Mouse (Mus musculus) kidney, adult 8-10 months (tissue): ENCODE measurements around the gene Fam131a.

Experiments used
- DNase-seq, 2 experiments: peaks; one replicate each; pipeline ENCODE4 v3.0.0; 2022

Gene Fam131a

GRCm38 (mm10) chr16:20699266-20699665 lies 6.2 kb downstream of the Fam131a start:
- no peak for DNase-seq

DNA sequence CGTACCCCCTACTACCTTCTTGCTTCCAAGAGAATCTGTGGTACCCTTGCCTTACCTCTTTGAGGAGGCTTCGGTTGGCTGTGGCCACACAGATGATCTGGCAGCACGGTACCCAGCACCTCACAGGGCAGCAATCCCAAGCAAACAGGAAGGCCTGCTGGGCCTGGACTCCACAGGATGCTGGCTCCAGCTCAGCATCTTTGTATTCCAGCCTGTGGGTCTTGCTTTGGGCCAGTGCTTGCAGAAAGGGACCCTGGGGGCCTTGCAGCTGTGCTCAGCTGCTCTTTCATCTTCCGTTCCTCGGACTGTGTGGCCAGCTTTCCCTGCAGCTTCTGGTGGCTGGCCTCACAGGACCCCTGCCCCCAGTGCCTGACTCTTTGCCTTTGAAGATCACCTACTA lies 7.0 kb downstream of the Fam131a start:
- no peak for DNase-seq

DNA sequence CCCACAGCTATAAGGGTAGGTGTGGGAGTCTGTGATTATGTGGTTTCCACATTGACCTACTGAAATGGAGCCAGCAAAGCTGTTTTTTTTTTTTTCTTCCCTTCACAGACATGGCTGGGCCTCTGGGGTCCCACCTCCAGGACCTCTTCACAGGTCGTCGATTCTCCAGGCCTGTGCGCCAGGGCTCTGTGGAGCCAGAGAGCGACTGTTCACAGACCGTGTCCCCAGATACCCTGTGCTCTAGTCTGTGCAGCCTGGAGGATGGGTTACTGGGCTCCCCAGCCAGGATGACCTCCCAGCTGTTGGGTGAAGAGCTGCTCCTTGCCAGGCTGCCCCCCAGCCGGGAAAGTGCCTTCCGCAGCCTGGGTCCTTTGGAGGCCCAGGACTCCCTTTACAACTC lies 8.3 kb downstream of the Fam131a start:
- no peak for DNase-seq

GRCm38 (mm10) chr16:20701729-20702521 lies 8.9 kb downstream of the Fam131a start:
- no peak for DNase-seq

GRCm38 (mm10) chr16:20702522-20702893 lies 9.5 kb downstream of the Fam131a start:
- peak; percentile 64 to 78 for DNase-seq

DNA sequence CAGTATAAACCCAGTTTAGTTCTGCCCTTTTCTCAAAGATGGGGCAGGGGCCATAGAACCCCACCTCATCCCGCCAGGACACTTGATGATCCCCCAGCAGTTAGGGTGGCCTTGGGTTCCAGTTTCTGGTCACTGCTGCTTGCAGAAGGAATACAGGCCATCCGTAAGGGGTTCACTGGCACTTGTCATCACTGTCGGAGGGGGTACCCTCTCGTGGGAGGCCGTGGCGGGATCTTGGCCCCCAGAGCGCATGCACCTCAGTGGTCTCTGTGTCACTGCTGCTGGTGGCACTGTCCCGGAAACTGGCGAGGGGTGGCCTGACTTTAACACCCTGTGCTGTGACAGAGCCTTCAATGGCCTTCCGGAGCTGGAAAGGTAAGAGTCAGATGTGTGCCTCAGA lies 10.0 kb downstream of the Fam131a start:
- no peak for DNase-seq

GRCm38 (mm10) chr16:20703699-20704400 lies 10.8 kb downstream of the Fam131a start:
- DNase-seq: no peak

GRCm38 (mm10) chr16:20705786-20706185 lies 12.7 kb downstream of the Fam131a start:
- DNase-seq: no peak

GRCm38 (mm10) chr16:20706407-20707055 lies 13.5 kb downstream of the Fam131a start:
- DNase-seq: no peak

DNA sequence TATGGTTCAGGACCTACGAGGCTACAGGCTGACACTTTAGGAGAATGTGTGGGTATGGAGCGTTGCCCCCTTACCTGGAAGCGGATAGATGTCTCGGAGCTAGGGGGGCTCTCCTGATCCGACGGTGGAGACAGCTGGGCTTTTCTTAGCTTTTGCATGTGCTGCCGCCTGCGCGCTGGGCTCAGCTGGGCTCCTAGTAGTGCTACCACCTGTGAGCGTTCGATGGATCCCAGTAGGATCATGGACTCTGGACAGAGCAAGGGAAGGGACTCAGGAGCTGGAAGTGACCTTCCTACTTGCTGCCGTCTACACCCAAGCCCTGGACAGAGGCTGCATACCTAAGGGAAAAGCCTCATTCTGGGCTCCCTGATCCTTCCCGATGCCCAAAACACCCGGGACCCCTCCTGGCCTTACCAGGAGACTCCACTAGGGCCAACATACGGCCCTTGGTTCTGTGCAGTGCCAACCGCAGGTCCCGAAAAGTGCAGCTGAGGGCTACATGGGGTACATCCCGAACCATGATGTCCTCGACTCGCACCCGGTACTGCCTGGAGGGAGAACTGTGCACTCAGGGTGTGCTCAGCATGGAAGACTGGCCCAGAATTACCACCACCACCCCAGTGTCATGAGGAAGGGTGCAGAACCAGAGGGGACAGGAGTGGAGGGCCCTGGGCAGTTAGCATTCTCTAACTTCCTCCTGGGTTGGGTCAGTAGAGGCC lies 15.3 kb downstream of the Fam131a start:
- DNase-seq: no peak

DNA sequence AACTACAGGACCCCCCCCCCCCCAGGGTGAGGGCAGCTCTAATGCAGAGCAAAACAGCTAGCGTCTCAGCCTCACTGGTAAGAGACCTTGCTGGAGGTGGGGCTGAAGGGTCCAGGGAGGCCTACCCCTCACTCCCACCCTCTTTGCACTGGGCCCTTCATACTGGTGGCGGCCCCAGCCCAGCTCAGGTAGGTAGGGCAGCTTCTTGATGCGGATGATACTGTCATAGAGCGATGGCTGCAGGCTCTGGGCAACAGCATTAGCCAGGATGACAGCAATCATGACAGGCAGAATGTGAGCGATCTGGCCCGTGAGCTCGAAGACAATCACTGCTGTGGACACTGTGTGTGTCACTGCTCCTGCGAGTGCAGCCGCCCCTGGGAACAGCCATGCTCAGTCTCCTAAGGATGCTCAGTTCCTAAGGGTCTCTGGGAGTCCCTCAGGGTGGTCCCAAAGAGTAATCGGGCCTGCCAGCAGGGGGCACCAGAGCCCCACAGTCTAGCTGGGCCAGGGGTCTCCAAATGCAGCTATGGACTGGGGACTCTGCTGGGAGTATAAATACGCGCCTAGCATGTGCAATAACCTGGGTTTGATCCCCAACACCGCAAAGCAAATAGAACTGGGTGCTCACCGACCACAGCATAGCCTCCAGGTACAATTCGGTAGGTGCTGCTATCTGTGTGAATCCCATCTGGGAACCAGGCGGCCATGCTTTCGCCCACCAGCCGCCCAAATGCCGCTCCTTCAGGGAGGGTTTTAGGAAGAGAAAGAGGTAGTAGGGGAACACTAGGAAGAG lies 16.1 kb downstream of the Fam131a start:
- DNase-seq: no peak

DNA sequence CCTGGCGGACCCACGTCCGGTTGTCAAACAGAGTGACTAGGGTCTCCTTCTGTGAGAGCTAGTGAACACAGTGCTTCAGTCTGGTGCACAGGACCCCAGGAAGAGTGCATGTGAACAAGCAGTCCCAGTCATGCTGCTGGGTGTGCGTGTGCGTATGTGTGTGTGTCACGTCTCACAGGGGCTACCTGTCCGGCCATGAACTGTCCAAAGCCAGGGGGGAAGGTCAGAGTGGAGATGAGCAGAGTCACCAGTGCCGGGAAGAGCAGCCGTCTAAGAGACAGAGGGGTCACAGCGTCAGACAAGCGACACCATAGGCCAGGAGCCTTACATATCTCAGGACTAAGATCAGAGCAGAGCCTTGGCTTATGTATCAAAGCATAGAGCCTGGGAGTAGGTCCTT lies 17.3 kb downstream of the Fam131a start:
- DNase-seq: no peak

DNA sequence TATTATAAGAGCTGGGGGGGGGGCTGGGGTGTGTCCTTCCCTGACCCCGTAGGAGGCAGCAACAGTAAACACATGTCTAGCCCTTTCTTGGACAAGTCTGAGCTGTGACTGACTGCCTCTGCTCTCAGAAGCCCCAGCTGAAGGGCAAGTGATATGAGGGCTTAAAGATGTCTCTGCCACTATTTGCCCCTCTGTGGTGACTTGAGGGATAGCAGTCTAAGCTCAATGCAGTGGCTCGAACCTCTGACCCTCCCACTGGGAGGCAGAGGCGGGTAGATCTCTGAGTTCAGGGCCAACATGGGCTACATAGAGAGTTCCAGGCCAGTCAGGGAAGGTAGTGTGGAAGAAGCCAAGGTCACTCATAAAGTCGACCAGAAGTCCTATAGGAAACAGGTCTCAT lies 17.8 kb downstream of the Fam131a start:
- no peak for DNase-seq

GRCm38 (mm10) chr16:20712190-20712589 lies 19.1 kb downstream of the Fam131a start:
- DNase-seq: no peak

DNA sequence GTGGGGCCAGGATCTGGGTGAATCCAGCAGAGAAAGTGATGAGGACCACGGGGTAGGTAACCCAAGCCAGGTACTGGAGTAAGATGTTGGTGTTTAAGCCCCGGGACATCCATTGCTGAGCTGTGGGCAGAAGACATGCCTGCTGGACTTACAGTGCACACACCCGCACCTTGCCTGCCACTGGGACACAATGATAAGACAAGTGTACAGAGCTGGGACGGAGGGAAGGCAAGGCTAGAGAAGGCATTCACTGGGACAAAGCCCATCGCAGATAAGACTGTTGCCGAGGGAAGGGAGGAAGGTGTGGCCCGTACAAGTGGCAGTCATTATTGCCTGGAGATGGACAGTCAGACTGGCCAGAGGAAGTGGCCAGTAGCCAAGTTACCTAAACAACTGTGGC lies 19.8 kb downstream of the Fam131a start:
- DNase-seq: no peak

DNA sequence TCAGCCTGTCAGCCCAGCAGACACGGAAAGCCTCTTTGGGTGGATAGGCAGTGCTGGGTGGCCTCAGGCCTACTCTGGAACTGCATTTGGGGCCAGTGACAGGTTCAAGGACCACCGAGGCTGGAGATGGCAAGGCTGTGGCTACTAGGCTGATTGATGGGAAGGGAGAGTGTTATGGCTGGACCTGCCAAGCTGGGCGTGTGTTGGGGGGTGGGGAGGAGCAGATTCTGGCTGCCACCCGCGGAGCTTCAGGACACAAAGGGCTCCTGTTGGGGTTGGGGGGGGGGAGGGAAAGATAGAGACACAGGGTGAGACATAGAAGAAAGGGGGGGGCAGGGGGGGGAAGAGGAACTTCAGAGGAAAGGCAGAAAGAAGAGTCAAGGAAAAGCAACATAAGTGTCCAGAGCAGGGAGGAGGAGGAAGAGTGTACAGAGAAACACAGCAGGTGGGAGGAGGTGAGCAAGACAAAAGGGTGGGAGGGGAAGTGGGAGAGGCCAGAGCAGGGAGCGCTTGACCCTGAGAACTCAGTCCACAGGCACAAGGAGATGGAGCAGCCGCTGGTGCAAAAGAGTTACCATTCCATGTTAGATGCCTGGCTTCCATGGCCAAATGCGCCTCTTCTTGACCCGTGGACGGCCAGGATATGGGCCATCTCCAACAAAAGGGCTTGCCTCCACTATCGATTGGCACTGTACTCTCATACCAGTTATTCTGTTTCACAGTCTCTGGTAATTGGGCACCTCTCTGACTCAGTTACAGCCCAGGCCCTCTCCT lies 21.5 kb downstream of the Fam131a start:
- no peak for DNase-seq

DNA sequence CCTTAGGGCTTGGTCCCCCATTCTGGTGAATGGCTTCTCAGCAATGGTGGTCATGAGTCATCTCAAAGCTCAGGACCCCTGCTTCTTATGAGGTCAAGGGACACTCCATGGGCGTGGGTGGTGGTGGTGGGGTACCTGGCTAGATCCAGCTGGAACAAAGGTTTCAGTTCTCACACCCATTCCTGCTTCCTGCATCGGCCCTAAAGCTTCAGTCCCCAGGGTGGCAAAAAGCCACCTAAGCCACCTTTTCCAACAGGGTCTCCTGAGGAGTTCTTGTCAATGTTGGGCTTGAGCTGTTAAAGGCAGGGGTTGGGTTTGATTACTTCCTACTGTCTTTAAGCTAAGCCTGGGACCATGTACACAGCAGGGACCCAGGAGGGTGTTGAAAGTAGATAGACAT lies 22.1 kb downstream of the Fam131a start:
- no peak for DNase-seq

- no peak for DNase-seq
Observed at GRCm38 (mm10) chr16:20715566-20715965, 22.5 kb downstream of the Fam131a start.

GRCm38 (mm10) chr16:20715976-20716840 lies 23.2 kb downstream of the Fam131a start:
- DNase-seq: peak; percentile 79 to 81

DNA sequence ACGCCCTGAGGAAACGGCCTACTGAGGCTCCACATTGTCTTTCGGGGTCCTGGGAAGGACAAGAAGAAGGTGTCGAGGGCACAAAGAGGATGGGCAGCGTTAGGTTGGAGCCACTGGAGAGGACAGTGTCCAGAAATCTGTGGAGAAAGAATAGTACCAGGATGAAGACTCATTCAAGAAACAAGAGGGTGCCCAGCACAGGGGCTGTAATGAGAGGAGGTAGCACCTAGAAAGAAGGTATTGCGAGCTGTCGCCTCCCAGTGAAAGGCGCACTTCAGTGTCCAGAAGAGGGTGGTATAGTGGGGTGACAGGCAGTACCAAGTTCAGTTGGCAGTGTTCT lies 23.8 kb downstream of the Fam131a start:
- no peak for DNase-seq
